Comparison of ENCODE assay signal across 8 mouse cellular contexts in genomic region chr1:150391931-150392637, GRCm38 (mm10). TPM values are rescaled to one million over a fixed set of nuclear protein-coding genes. Genes with fewer than 3 reads are reported as not detected.
DNase-seq lines count a peak whose midpoint lies in the region; ATAC-seq and TF ChIP-seq lines count a peak whose summit lies in the region.

No protein-coding gene starts in this region.

- no peak for TF ChIP-seq POLR2A in cortical plate, adult 2 months (IDR thresholded peaks at IDR 0.05; ENCODE audit: extremely low read depth, insufficient read depth, low read length)

- peak overlapping the region; percentile 97 for H3K27ac ChIP-seq in layer of hippocampus, adult 2 months
- H3K27ac ChIP-seq in cortical plate, adult 2 months (ENCODE audit: insufficient read depth, low read length): no peak overlapping the region
- H3K27ac ChIP-seq in hindbrain, embryonic 12.5 days: peak overlapping the region; percentile 89; the same call in 1 of the 2 replicates
- H3K27ac ChIP-seq in midbrain, embryonic 11.5 days (ENCODE audit: low read depth, low read length): no peak overlapping the region; the same call in 1 of the 2 replicates

- H3K4me2 ChIP-seq in hindbrain, embryonic 12.5 days (replicated peaks): peak overlapping the region; percentile 61
- H3K4me2 ChIP-seq in midbrain, embryonic 11.5 days: peak overlapping the region; percentile 47

- H3K36me3 ChIP-seq in hindbrain, embryonic 12.5 days: peaks cover 33% of the 10 kb centered on the region
- H3K36me3 ChIP-seq in midbrain, embryonic 11.5 days (ENCODE audit: control insufficient read depth, insufficient read depth, low read length): peaks cover 10% of the 10 kb centered on the region

- H3K4me3 ChIP-seq in layer of hippocampus, adult 2 months: peak overlapping the region; percentile 80
- peak overlapping the region; percentile 56 for H3K4me3 ChIP-seq in cortical plate, adult 2 months (ENCODE audit: insufficient read depth, low read length)
- peak overlapping the region; percentile 73 for H3K4me3 ChIP-seq in hindbrain, embryonic 12.5 days
- peak overlapping the region; percentile 71 for H3K4me3 ChIP-seq in midbrain, embryonic 11.5 days (ENCODE audit: low read depth, low read length)

- peak overlapping the region; percentile 67 for H3K9ac ChIP-seq in hindbrain, embryonic 12.5 days
- peak overlapping the region; percentile 68 for H3K9ac ChIP-seq in midbrain, embryonic 11.5 days (ENCODE audit: low read length)

- no peak for DNase-seq in layer of hippocampus, adult 2 months (ENCODE audit: low spot score in 2 of 2)
- DNase-seq in layer of hippocampus, adult 18-20 months (ENCODE audit: low spot score in 2 of 2): no peak
- peak; percentile 82 for DNase-seq in midbrain, embryonic 11.5 days (ENCODE audit: low spot score, missing footprints)
- no peak for DNase-seq in left cerebral cortex, adult 18-20 months (ENCODE audit: low spot score in 2 of 2)
- DNase-seq in layer of hippocampus, postnatal 25 days (ENCODE audit: extremely low spot score in 1 of 2, low spot score in 1 of 2): no peak
- no peak for DNase-seq in ovary, adult 18-20 months (ENCODE audit: low spot score)

- H3K4me1 ChIP-seq in cortical plate, adult 2 months (ENCODE audit: control insufficient read depth, insufficient read depth, low read length): no peaks in the 10 kb centered on the region
- peaks cover 13% of the 10 kb centered on the region; the same call in 1 of the 2 replicates for H3K4me1 ChIP-seq in hindbrain, embryonic 12.5 days
- peaks cover 5% of the 10 kb centered on the region; the same call in 1 of the 2 replicates for H3K4me1 ChIP-seq in midbrain, embryonic 11.5 days (ENCODE audit: control insufficient read depth, insufficient read depth, low read length)

- H3K27me3 ChIP-seq in hindbrain, embryonic 12.5 days: no peaks in the 10 kb centered on the region
- H3K27me3 ChIP-seq in midbrain, embryonic 11.5 days (ENCODE audit: control insufficient read depth, insufficient read depth, low read length): no peaks in the 10 kb centered on the region

- no peaks in the 10 kb centered on the region for H3K9me3 ChIP-seq in hindbrain, embryonic 12.5 days (replicated peaks)
- H3K9me3 ChIP-seq in midbrain, embryonic 11.5 days (ENCODE audit: control insufficient read depth, low read length): no peaks in the 10 kb centered on the region

- 27% methylated on average over 11 of the region's 11 CpGs for WGBS in hindbrain, embryonic 12.5 days
- WGBS in midbrain, embryonic 11.5 days: 25% methylated on average over 11 of the region's 11 CpGs

- peak; percentile 30 for ATAC-seq in hindbrain, embryonic 12.5 days (ENCODE audit: low FRiP score)
- ATAC-seq in midbrain, embryonic 11.5 days (ENCODE audit: low FRiP score): peak; percentile 36

- no peak for TF ChIP-seq CTCF in layer of hippocampus, adult 2 months (conservative IDR thresholded peaks at IDR 0.05)
- no peak for TF ChIP-seq CTCF in cortical plate, adult 2 months (IDR thresholded peaks at IDR 0.05; ENCODE audit: extremely low read depth, insufficient read depth, low read length)

RNA-seq across cellular contexts. Expression of gene Tpr, which starts 0.6 kb away (rescaled TPM):
- 100 to 1,000 TPM; 110 TPM for total RNA-seq in layer of hippocampus, adult 2 months (2021)
- total RNA-seq in layer of hippocampus, adult 18-20 months (2021): 100 to 1,000 TPM; 111 TPM
- 73.7 and 74.3 TPM in 2 replicates for polyA plus RNA-seq in cortical plate, adult 2 months (2012; rRNA removed)
- 180 and 182 TPM in 2 replicates for polyA plus RNA-seq in hindbrain, embryonic 12.5 days (2016; fragmentation: Nextera tagmentation; extraction: Ambion mirVana)
- 176 and 180 TPM in 2 replicates for polyA plus RNA-seq in midbrain, embryonic 11.5 days (2014; fragmentation: Nextera tagmentation; extraction: Ambion mirVana)
- total RNA-seq in left cerebral cortex, adult 18-20 months (2021): 100 to 1,000 TPM in 1 of 2 experiments, 10 to 100 TPM in 1; 99.3 to 105 TPM
- 100 to 1,000 TPM; 108 to 117 TPM for total RNA-seq in layer of hippocampus, postnatal 25 days (2021)

RNA-seq across cellular contexts. Expression of gene Odr4, which starts 0.8 kb away (rescaled TPM):
- 10 to 100 TPM; 62.6 to 64.8 TPM for total RNA-seq in layer of hippocampus, adult 2 months (2021)
- 10 to 100 TPM; 53.6 to 54.1 TPM for total RNA-seq in layer of hippocampus, adult 18-20 months (2021)
- 41.1 and 41.2 TPM in 2 replicates for polyA plus RNA-seq in cortical plate, adult 2 months (2012; rRNA removed)
- 37.1 and 41.9 TPM in 2 replicates for polyA plus RNA-seq in hindbrain, embryonic 12.5 days (2016; fragmentation: Nextera tagmentation; extraction: Ambion mirVana)
- 36.2 and 40.5 TPM in 2 replicates for polyA plus RNA-seq in midbrain, embryonic 11.5 days (2014; fragmentation: Nextera tagmentation; extraction: Ambion mirVana)
- total RNA-seq in left cerebral cortex, adult 18-20 months (2021): 10 to 100 TPM; 43.0 to 43.3 TPM
- 10 to 100 TPM; 55.4 to 60.7 TPM for total RNA-seq in layer of hippocampus, postnatal 25 days (2021)

Comparison
In these comparisons a context has a peak if more than half of its experiments do, and no peak if none do; other contexts are left out.
1. H3K27ac ChIP-seq: peak in layer of hippocampus, adult 2 months (single experiment) and hindbrain, embryonic 12.5 days (single experiment); none in cortical plate, adult 2 months (single experiment) and midbrain, embryonic 11.5 days (single experiment).
2. Peak in every context shown above with its lines, with median percentiles within 50 percentile points of each other: H3K4me3 ChIP-seq.